Mouse (Mus musculus) CD4-positive helper T cell, adult 2 months (primary cell): ENCODE data around the gene Ankle1.
A peak's percentile ranks its signal among the peaks of the same experiment; 100 is the strongest.

Source experiments
- DNase-seq: peaks from one replicate; pipeline ENCODE4 v3.0.0-alpha.2; 2012; ENCODE audit warnings: low read depth, missing footprints, low spot score

Gene Ankle1

GRCm38 (mm10) chr8:71405401-71406098 lies at the start of gene Ankle1:
Ankle1 (plus strand) TSS chr8:71406010.
- peak; percentile 92 for DNase-seq

DNA sequence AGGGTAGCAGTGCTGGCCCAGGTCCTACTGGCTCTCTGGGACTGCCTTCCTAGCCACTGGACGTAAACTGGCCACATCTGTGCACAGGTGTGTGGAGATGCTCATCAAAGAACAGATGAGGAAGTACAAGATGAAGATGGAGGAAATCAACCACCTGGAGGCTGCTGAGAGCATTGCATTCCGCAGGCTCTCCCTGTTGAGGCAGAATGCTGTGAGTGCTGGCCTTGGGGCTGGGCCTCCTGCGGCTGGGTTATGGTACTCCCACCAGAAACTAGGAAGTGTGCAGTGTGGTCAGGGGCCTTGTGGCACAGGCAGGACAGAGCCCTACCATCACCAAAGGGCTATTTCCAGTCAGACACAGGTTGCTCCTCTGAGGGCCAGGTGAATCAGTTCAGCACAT lies 47.8 kb upstream of the Ankle1 start:
- DNase-seq: no peak

GRCm38 (mm10) chr8:71366771-71367528 lies 38.9 kb upstream of the Ankle1 start, which contains the start of gene Use1:
Use1 (plus strand) TSS chr8:71366848.
- peak; percentile 97 for DNase-seq

- DNase-seq: no peak
Observed at GRCm38 (mm10) chr8:71367529-71368176, 38.2 kb upstream of the Ankle1 start.

DNA sequence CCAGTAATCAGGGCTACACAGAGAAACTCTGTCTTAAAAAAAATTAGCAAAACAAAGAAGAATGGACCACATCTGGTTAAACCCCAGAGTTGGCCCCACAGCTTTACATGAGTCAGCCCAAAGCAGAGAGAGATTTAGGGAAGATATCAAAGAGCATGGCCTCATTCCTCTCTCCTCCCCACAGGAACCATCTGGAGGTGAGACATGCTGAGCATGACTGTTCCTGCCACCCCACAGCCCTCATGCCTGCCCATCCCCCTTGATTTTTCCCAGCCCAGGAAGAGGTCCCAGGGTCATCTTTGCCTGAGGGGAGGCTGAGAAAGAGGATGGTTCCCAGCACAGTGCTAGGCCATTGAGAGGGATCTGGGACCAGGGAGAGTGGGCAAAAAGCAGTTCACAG lies 37.4 kb upstream of the Ankle1 start:
- DNase-seq: no peak

DNA sequence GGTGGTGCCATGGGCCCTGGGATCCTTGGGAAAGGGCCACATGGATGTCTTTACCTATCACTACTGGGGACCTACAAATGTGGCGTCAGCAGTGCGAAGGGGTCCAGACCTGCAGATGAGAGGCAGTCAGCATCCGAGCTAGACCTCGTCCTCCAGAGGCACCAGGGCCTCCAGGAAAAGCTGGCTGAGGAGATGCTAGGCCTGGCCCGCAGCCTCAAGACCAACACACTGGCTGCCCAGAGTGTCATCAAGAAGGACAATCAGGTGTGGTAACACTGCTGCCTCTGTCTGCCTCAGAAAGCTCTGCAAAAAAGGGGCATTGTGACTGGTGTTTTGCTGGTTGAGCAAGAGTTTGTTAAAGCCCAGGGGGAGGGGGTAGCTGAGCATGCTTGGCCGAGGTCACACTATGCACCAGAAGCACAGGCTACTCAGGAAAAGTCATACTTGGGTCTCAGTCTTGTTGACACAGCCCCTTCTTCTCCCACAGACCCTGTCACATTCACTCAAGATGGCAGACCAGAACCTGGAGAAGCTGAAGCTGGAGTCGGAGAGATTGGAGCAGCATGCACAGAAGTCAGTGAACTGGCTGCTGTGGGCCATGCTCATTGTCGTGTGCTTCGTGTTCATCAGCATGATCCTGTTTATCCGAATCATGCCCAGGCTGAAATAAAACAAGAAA lies 36.6 kb upstream of the Ankle1 start:
- DNase-seq: no peak

DNA sequence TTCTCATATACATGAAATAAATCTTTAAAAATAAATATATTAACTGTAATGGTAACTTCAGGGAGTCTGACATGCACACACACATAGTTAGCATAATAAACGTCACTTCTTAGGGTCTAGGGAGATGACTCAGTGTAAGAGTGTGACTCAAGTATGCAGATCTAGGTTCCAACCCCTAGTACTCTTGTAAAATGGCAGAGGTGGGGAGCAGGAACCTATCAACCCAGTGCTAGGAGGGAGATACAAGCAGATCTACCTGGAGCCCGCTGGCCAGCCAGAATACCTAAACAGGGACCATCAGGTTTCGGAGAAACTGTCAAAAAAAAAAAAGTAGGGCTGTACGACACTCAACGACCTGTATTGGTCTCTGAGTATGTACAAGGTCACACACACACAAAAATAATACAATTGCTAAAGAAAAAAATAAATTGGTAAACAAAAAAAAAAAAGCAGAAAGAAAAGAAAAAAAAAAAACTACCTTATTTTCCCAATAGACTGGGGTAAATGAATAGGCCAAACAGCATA lies 35.0 kb upstream of the Ankle1 start:
- DNase-seq: peak; percentile 32

- peak; percentile 100 for DNase-seq
Observed at GRCm38 (mm10) chr8:71371236-71371848, 34.5 kb upstream of the Ankle1 start, which contains the start of gene Ocel1. Ocel1 (plus strand) TSS chr8:71371298.

- DNase-seq: no peak
Observed at GRCm38 (mm10) chr8:71372427-71372826, 33.4 kb upstream of the Ankle1 start.

DNA sequence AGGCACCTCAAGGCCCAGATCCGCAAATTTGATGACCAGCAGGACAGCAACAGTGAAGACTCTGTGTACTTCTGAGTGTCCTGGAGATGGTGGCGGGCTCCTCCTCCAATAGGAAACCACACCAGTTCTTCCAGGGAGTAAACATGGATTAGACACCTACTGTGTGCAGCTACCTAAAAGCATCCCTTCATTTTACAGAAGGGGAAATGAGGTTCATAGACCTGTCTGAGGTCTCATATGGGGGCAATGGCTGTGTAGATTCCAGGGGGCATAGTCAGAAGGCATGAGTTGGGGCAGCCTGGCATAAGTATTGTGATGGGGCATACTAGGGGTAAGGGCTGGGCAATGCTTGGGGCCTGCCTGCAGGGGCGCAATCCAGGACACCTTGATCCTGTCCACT lies 32.8 kb upstream of the Ankle1 start:
- DNase-seq: no peak

GRCm38 (mm10) chr8:71374616-71375206 lies 31.1 kb upstream of the Ankle1 start:
- DNase-seq: no peak

DNA sequence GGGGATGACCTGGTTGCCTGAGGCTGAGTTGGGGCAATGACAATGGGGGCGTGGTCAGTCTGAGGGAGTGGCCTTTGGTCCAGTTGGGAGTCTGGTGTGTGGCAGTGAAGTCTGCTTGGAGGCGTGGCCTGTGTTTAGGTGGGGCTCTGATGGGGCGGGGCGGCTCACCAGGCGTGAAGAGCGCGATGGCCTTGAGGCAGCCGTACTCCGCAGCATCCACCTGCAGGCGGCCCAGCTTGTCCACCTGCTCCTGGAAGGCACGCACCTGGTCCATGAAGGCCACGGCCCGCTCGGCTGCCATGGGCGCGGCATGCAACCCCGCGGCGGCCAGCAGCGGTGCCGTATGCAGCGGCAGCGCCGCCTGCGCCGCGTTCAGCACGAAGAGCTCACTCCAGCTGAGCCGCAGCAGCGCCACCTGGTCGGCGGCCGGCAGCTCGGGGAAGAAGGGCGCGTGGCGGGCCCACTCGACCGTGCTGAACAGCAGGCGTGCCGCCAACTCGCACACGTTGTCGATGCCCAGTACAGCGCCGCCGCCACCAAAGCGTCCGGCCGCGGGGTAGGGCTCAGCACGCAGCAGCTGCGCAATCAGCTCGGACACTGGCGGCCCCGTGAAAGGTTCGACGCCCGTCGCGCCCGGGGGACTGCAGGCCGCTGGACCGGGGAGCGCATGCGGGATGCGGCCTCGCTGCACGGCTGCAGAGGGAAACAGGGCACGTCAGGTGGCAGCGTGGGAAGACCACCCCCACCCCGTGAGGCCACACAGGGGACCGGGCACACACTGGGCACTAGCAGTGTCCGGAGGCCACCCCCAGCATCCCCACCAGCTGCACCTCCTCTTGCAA lies 30.0 kb upstream of the Ankle1 start:
- DNase-seq: peak; percentile 72

GRCm38 (mm10) chr8:71376423-71377030 lies 29.3 kb upstream of the Ankle1 start:
- DNase-seq: no peak

GRCm38 (mm10) chr8:71379008-71379407 lies 26.8 kb upstream of the Ankle1 start:
- no peak for DNase-seq

DNA sequence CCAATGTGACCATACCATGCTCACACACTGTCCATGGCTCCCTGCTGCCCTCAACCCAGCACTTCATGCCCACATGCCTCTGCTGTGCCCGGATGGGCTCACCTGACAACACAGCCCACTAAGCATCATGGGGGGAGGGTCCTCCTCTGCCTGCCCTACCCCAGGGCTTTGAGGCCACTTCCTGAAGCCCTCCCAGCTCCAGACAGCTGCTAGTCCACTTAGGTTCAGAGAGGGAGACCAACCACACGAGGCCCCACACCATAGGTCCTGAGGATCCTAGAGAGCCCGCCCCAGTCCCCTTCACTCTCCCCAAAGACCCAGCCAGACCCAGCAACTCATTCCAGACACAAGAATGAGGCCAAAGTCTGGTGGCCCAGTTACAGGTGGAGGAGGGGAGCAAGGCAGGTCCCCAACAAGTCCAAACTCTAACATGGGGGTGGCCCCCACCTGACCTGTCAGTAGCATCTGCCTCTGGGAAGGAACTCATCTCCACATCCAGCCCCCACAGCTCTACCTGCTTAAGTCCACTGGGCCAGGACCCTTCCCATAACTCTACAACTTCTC lies 26.2 kb upstream of the Ankle1 start:
- no peak for DNase-seq

- DNase-seq: no peak
Observed at GRCm38 (mm10) chr8:71380178-71381171, 25.3 kb upstream of the Ankle1 start.

GRCm38 (mm10) chr8:71381421-71381970 lies 24.3 kb upstream of the Ankle1 start, which contains the start of gene Nr2f6:
Nr2f6 (minus strand) TSS chr8:71381960.
- peak; percentile 66 for DNase-seq
